Mouse (Mus musculus): ENCODE measurements around the gene Riok2. TPM values are rescaled to one million over a fixed set of nuclear protein-coding genes. Genes with fewer than 3 reads are reported as not detected.
A peak's percentile ranks its signal among the peaks of the same experiment; 100 is the strongest.
"Not testable (repeated sequence)": the region's sequence is repeated elsewhere in the genome, so short reads cannot be mapped to it uniquely, and the experiment has no call there.

The Riok2 gene
- 10 to 100 TPM; 25.6 to 39.4 TPM for total RNA-seq (2021)
- long read RNA-seq, experiment 1, transcript Riok2-201 (10 exons, 3,220 nt) = major isoform, 14 of 17 reads
- long read RNA-seq, experiment 1, partial matches to known transcripts = 0 of 17 reads
- long read RNA-seq, experiment 1, other reads (novel, unspliced or antisense) = 3 of 17 reads
- long read RNA-seq, experiment 2, transcript Riok2-201 (10 exons, 3,220 nt) = major isoform, 60 of 68 reads
- long read RNA-seq, experiment 2, partial matches to known transcripts = 3 of 68 reads
- long read RNA-seq, experiment 2, other reads (novel, unspliced or antisense) = 5 of 68 reads

- peak; percentile 87 to 92 for DNase-seq (ENCODE audit: low spot score in 2 of 2)
Observed at GRCm38 (mm10) chr17:17373918-17374910, at the start of gene Riok2. Gene Riok2, plus strand, starts transcription at chr17:17374309.

- not testable (repeated sequence) for DNase-seq (ENCODE audit: low spot score in 2 of 2)
Observed at GRCm38 (mm10) chr17:17326022-17326421, 48.1 kb upstream of the Riok2 start.

GRCm38 (mm10) chr17:17326636-17327035 lies 47.5 kb upstream of the Riok2 start:
- DNase-seq (ENCODE audit: low spot score in 2 of 2) = no peak

GRCm38 (mm10) chr17:17345374-17346183 lies 28.5 kb upstream of the Riok2 start:
- not testable (repeated sequence) for DNase-seq (ENCODE audit: low spot score in 2 of 2)

- DNase-seq (ENCODE audit: low spot score in 2 of 2) = not testable (repeated sequence)
Observed at GRCm38 (mm10) chr17:17346281-17346680, 27.8 kb upstream of the Riok2 start.

GRCm38 (mm10) chr17:17373550-17373917 lies 575 bp upstream of the Riok2 start:
- DNase-seq (ENCODE audit: low spot score in 2 of 2) = no peak

GRCm38 (mm10) chr17:17375581-17375980 lies 1.5 kb downstream of the Riok2 start:
- DNase-seq (ENCODE audit: low spot score in 2 of 2) = no peak

- no peak for DNase-seq (ENCODE audit: low spot score in 2 of 2)
Observed at GRCm38 (mm10) chr17:17383703-17384102, 9.6 kb downstream of the Riok2 start.

- DNase-seq (ENCODE audit: low spot score in 2 of 2) = no peak
Observed at GRCm38 (mm10) chr17:17384502-17384901, 10.4 kb downstream of the Riok2 start.

- DNase-seq (ENCODE audit: low spot score in 2 of 2) = no peak
Observed at GRCm38 (mm10) chr17:17386117-17386516, 12.0 kb downstream of the Riok2 start.

GRCm38 (mm10) chr17:17391823-17392222 lies 17.7 kb downstream of the Riok2 start:
- DNase-seq (ENCODE audit: low spot score in 2 of 2) = no peak

GRCm38 (mm10) chr17:17392863-17393262 lies 18.8 kb downstream of the Riok2 start:
- DNase-seq (ENCODE audit: low spot score in 2 of 2) = no peak

GRCm38 (mm10) chr17:17393300-17393699 lies 19.2 kb downstream of the Riok2 start:
- DNase-seq (ENCODE audit: low spot score in 2 of 2) = no peak

- peak; percentile 73 to 74 for DNase-seq (ENCODE audit: low spot score in 2 of 2)
Observed at GRCm38 (mm10) chr17:17394336-17394735, 20.2 kb downstream of the Riok2 start.

- no peak for DNase-seq (ENCODE audit: low spot score in 2 of 2)
Observed at GRCm38 (mm10) chr17:17396869-17397268, 22.8 kb downstream of the Riok2 start.

GRCm38 (mm10) chr17:17398664-17399063 lies 24.6 kb downstream of the Riok2 start:
- DNase-seq (ENCODE audit: low spot score in 2 of 2) = no peak

- DNase-seq (ENCODE audit: low spot score in 2 of 2) = no peak
Observed at GRCm38 (mm10) chr17:17402222-17403004, 28.3 kb downstream of the Riok2 start, which contains the start of gene Lix1. Gene Lix1, plus strand, starts transcription at chr17:17402672.

- no peak for DNase-seq (ENCODE audit: low spot score in 2 of 2)
Observed at GRCm38 (mm10) chr17:17403038-17403437, 28.9 kb downstream of the Riok2 start.

GRCm38 (mm10) chr17:17403578-17404112 lies 29.5 kb downstream of the Riok2 start:
- no peak for DNase-seq (ENCODE audit: low spot score in 2 of 2)
